Mouse (Mus musculus) left cerebral cortex, postnatal 36 days (tissue): Measurements from ENCODE around the gene Phgr1. TPM values are rescaled to one million over a fixed set of nuclear protein-coding genes. Genes with fewer than 3 reads are reported as not detected.

Experiments
- DNase-seq, 2 experiments: peaks; one replicate each; pipeline ENCODE4 v3.0.0; 2021 to 2022; ENCODE audit warnings: low spot score in 2 of 2, mixed read lengths in 1 of 2
- intact Hi-C: fragments of 180-260 bp; cut with DNase I; formaldehyde crosslinking; loops from one replicate; pipeline ENCODE4 v1.15.1; 2025
- total RNA-seq, 2 experiments: library from RNA; stranded (reverse); gene quantifications; 2 replicates each; pipeline ENCODE4 v1.2.3; 2021

The Phgr1 gene
- total RNA-seq, 2 experiments from 2014 or later, result not detected

- intact Hi-C loops, result loop anchor here (5.0 kb wide), 1 partner anchor 96 kb away; the partner anchor contains the start of gene Ivd
- no peak for DNase-seq
Measured at GRCm38 (mm10) chr2:118766041-118767033, 6.2 kb upstream of the Phgr1 start.

DNA sequence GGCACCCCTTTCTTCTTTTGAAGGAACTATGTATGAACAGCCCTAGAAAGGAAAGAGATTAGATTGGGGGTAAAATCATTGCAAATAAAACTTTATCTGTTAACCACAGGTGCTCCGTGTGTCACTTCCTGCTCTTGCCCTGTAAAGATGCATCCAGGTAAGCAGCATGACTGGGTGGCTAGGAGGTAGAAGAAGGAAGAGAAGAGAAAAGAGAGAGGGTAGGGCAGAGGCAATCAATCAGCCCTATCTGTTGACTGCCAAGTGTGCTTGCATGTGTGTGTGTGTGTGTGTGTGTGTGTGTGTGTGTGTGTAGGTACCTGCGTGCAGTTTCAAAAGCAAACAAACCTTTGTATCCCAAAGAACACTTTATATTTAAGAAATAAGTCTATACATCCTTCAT is 2.0 kb downstream of the Phgr1 start:
- intact Hi-C loops, result no loop called here
- no peak for DNase-seq

DNA sequence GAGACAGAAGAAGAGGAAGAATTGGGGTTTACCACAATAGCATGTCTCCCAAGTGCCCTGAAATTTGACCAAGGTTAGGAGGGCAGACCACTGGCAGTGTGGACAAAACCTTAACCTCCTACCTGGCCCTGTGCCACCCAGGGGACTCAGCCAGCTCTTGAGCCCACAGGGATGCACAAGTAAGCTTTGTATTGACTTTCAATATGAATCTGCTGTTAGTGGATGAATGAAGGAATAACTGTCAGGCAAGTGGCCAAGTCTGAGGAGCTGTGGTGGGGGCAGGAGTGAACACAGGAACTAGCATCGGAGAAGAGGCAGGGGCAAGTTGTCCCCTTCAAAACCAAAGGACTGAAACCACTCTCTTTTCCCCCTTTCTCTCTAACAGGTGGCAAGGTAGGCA is 2.8 kb downstream of the Phgr1 start:
- peak; percentile 16 to 32 for DNase-seq

DNA sequence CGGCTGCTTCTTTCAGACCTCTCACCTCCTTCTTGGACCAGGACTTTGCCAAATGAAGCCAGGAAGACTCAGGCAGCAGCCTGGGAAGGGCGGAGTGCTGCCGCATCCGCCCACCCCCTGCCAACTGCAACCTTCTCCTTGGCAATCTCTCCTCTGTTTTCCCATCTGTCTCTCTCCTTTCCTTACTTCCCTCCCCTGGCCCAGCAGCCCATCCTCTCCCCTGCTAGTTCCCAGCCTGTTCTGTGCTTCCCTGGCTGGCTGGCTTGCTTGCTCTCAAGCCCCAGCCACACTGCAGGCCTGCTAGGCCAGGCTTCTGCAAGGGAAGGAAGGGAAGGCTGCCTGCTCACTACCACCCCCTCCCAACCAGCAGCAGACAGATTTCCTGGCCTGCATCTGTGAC is 3.3 kb downstream of the Phgr1 start:
- peak; percentile 73 to 82 for DNase-seq
- intact Hi-C loops, result no loop called here

More for the DNA sequence above, 2.8 kb downstream of the Phgr1 start:
- intact Hi-C loops, result no loop called here

DNA sequence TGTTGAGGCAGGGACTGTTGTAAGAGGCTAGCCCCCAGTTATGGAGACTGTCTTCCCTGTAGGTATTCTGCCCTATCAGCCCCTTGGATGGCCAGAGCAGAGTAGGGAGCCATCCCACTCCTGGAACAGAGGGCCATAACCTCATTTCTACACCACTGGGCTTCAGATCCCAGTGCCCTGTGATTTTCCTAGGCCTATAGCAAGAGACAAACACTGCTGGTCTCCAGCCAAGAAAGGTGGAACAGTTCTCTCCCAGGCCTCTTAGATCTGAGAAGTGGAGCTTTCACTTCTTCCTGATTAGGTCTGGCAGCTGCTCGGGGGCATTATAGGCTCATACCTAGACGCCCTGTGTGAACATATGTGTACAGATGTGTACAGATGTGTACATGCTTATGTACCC is 3.7 kb downstream of the Phgr1 start:
- intact Hi-C loops, result no loop called here

GRCm38 (mm10) chr2:118778418-118778817 is 5.8 kb downstream of the Phgr1 start:
- intact Hi-C loops, result no loop called here
- no peak for DNase-seq

More for the DNA sequence above, 3.7 kb downstream of the Phgr1 start:
- no peak for DNase-seq

DNA sequence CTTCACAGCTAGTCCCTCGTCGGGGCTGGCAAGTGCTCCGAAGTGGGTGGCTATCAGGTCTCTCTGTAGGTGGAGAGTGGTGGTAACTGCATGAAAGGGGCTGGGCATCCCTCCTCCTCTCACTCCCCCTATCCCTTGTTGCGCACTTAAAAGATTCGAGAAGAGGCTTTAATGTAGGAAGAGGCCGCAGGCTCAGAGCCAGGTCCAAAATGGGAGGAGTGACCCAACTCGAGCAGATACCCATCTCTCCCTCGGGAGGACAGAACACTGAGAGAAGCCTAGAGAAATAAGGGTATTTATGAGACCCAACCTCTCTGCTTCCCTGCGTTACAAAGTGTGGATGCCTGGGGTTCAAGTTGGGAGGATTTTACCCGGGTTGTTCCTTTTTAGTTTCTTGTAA is 6.5 kb downstream of the Phgr1 start:
- no peak for DNase-seq
- intact Hi-C loops, result no loop called here

- intact Hi-C loops, result no loop called here
- peak; percentile 94 for DNase-seq
Measured at GRCm38 (mm10) chr2:118779504-118780480, 7.2 kb downstream of the Phgr1 start, which contains the start of gene Disp2. Gene Disp2 (plus strand): TSS chr2:118779719.

DNA sequence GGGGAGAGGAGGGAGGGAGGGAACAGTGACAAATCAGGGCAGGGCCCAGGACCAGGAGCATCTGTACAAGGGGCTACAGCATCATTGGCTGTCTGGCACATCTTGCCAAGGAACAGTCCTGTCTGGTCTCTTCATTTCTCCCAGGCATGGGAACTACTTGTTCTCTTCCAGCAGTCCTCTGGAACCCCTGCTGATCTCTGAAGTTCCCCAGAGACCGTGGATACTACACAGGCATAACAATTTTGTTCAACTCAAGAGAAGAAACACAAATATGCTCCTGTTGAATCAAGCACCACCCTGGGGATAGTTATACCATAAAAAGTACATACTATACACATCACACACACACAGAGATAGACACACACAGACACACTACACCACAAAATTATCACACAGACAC is 8.5 kb downstream of the Phgr1 start:
- DNase-seq, result no peak
- intact Hi-C loops, result no loop called here

- intact Hi-C loops, result no loop called here
- no peak for DNase-seq
Measured at GRCm38 (mm10) chr2:118782303-118782702, 9.7 kb downstream of the Phgr1 start.

GRCm38 (mm10) chr2:118783093-118783492 is 10.5 kb downstream of the Phgr1 start:
- intact Hi-C loops, result no loop called here

GRCm38 (mm10) chr2:118783663-118784062 is 11.1 kb downstream of the Phgr1 start:
- intact Hi-C loops, result no loop called here
- no peak for DNase-seq

More at GRCm38 (mm10) chr2:118783093-118783492, 10.5 kb downstream of the Phgr1 start:
- no peak for DNase-seq

DNA sequence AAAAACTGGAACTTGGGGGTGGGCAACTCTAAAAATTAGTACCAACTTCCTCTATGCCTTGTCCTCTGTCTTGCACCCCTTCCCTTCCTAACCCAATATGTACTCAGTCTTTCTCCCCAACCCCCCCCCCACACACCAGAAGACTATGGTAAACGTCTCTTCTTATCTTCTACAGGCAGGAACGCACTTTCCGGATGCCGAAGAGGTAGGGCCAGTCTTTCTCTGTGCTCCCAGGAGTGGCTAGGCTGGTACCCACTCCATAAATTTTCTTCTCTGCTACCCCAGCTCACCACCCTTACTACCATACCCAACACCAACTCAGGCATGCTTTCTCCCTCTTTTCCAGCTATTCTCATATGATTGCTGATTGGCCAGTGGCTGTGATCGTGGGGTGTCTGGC is 14.0 kb downstream of the Phgr1 start:
- no peak for DNase-seq
- intact Hi-C loops, result no loop called here

GRCm38 (mm10) chr2:118789501-118789900 is 16.9 kb downstream of the Phgr1 start:
- DNase-seq, result no peak
- intact Hi-C loops, result no loop called here

DNA sequence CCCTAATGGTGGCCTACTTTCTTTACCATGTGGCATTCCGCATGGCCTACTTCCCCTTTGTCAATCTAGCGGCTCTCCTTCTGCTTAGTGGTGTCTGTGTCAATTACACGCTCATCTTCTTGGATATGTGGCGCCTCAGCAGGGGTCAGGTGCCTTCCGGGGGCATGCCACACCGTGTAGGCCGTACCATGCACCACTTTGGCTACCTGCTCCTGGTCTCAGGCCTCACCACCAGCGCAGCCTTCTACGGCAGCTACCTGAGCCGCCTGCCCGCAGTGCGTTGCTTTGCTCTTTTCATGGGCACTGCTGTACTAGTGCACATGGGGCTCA is 17.6 kb downstream of the Phgr1 start:
- intact Hi-C loops, result no loop called here
- DNase-seq, result no peak

DNA sequence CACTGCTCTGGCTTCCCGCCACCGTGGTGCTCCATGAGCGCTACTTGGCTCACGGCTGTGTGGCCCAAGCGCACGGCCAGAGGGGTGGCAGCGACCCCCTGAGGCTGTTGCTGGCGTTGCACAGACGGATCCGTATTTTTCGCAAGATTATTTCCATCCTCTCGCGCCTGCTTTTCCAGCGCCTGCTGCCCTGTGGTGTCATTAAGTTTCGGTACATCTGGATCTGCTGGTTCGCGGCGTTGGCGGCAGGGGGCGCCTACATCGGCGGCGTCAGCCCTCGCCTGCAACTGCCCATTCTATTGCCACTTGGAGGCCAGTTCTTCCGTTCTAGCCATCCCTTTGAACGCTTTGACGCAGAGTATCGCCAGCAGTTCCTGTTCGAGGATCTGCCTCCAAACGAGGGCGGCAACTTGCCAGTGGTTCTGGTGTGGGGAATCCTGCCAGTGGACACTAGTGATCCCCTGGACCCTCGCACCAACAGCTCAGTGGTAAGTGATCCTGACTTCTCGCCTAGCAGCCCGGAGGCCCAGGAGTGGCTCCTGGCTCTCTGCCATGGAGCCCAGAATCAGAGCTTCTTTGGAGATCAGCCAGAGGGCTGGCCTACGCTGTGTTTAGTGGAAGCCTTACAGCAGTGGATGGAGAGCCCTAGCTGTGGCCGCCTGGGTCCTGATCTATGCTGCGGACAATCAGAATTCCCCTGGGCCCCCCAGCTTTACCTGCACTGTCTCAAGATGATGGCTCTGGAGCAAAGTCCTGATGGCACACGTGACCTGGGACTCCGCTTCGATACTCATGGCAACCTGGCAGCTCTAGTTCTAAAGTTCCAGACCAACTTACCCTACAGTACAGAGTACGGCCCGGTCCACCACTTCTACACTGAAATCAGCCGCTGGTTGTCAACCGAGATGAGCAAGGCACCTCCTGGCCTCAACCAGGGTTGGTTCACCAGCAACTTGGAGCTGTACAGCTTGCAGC is 18.3 kb downstream of the Phgr1 start:
- intact Hi-C loops, result no loop called here
- DNase-seq, result peak; percentile 51 to 57

DNA sequence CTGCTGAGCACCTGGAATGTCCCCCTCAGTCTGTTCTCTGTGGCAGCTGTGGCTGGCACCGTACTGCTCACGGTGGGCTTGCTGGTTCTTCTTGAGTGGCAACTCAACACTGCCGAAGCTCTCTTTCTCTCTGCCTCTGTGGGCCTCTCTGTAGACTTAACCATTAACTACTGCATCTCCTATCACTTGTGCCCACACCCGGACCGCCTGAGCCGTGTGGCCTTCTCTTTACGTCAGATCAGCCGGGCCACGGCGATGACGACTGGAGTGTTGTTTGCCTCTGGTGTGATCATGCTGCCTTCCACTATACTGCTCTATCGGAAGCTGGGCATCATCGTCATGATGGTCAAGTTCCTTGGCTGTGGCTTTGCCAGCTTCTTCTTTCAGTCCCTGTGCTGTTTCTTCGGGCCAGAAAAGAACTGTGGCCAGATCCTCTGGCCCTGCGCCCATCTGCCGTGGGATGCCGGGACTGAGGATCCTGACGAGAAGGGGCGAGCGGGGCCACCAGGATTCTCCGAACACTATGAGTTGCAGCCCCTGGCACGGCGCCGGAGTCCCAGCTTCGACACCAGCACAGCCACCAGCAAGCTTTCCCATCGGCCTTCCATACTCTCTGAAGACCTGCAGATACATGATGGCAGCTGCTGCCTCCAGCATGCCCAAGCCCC is 19.2 kb downstream of the Phgr1 start:
- intact Hi-C loops, result no loop called here
- no peak for DNase-seq

GRCm38 (mm10) chr2:118792259-118792613 is 19.7 kb downstream of the Phgr1 start:
- DNase-seq, result no peak
- intact Hi-C loops, result no loop called here

DNA sequence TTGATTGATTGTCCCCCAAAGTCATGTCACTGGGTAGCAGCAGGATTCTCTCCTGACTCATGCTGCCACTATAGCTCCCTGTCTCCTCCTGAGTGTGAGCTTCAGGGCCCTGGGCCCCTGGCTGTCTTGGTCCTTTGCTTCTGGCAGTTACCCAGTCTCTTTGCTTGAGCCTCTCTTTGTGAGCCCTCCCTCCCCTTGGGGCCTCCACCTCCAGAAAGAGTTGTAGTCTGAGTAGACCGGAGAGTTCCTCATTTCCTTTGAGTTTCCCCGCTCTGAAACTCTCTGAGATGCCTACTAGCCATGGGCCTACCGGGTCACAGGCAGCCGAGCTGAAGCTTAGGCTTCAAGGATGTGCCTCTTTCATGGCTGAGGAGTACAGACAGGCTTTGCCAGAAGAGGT is 21.1 kb downstream of the Phgr1 start:
- intact Hi-C loops, result no loop called here
- no peak for DNase-seq
